Mouse (Mus musculus): ENCODE results near the gene Ctla2a.
"Not testable (repeated sequence)": the region's sequence is repeated elsewhere in the genome, so short reads cannot be mapped to it uniquely, and the experiment has no call there.

Ctla2a gene

DNA sequence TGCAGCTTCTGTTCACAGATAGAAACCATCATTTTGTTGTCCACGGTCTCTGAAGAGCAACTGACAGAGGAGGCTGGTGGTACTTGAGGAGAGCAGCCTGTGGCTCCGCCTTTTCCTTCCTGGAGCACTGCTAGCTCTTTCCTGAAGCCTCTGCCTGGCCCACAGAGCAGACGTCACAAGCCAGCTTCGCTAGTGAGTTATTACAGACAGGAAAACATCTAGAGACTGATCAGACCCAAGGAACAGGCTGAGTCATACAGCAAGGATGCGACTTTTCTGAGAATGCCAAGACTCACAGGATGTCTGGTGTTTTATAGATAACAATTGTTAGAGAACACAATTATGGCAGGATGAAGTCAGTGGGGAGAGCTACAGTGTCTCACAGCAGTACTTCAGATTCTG, at the start of gene Ctla2a, which contains the start of gene Gm49391:
Ctla2a (minus strand) TSS at position 126 of the 402 bp plus-strand sequence.
Gm49391 (minus strand) TSS at position 72 of the 402 bp plus-strand sequence.
- DNase-seq (ENCODE audit: low spot score in 2 of 2), result no peak

DNA sequence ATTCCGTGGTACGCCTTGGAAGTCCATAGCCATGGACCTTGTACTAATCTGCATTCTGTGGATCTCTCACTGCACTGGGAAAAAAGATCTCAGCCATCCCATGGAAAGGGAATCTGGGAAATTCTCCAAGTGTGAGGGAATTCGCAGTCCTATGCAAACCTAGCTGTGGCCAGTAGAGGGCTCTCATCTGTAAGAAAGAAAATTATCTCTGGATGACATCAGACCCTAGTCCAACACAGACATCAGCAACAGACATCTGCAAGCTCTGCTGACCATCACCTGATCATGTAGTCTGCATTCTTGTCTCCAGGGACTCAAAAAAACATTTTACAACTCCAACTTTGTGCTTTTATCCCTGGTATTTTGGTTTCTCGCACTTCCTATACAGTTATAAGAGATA, 35.9 kb upstream of the Ctla2a start:
- not testable (repeated sequence) for DNase-seq (ENCODE audit: low spot score in 2 of 2)

DNA sequence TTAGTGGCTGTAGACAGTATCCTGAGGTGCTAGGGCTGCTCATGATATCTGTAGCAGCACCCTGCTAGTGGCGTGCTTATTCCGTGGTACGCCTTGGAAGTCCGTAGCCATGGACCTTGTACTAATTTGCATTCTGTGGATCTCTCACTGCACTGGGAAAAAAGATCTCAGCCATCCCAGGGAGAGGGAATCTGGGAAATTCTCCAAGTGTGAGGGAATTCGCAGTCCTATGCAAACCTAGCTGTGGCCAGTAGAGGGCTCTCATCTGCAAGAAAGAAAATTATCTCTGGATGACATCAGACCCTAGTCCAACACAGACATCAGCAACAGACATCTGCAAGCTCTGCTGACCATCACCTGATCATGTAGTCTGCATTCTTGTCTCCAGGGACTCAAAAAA, 27.6 kb upstream of the Ctla2a start:
- DNase-seq (ENCODE audit: low spot score in 2 of 2), result not testable (repeated sequence)

- no peak for DNase-seq (ENCODE audit: low spot score in 2 of 2)
Measured at GRCm38 (mm10) chr13:60961706-60962105, 25.3 kb upstream of the Ctla2a start.

- DNase-seq (ENCODE audit: low spot score in 2 of 2), result not testable (repeated sequence)
Measured at GRCm38 (mm10) chr13:60941884-60942283, 5.5 kb upstream of the Ctla2a start, which contains the start of gene Tpbpa. TSS of gene Tpbpa (minus strand) at chr13:60941984.

- not testable (repeated sequence) for DNase-seq (ENCODE audit: low spot score in 2 of 2)
Measured at GRCm38 (mm10) chr13:60935490-60935889, 935 bp downstream of the Ctla2a start, which contains the start of gene Gm49393. TSS of gene Gm49393 (minus strand) at chr13:60935590.

DNA sequence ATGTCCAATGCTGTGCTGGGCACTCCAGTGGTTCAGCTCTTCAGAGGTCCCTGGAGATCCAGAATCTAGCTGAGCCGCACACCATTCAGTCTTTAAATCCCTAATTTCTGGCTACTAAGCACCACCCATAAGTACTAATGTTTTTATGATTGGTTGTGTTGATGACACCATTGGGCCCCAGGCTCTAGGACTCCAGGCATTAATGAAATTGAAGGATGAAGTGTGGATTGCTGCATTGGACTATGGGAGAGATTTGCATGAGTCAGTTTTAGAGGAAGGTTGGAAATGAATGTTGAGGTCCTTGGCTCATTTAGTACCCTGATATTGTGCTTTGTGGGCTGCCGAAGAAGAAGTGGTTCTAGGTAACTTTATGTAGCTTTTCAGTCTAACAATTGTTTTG, 31.6 kb downstream of the Ctla2a start, which contains the start of gene Tpbpb:
Tpbpb (minus strand) TSS at position 101 of the 400 bp plus-strand sequence.
- not testable (repeated sequence) for DNase-seq (ENCODE audit: low spot score in 2 of 2)

GRCm38 (mm10) chr13:60897328-60897727, 39.1 kb downstream of the Ctla2a start, which contains the start of gene Ctla2b:
TSS of gene Ctla2b (minus strand) at chr13:60897447.
- DNase-seq (ENCODE audit: low spot score in 2 of 2), result peak in 1 of 2 experiments; percentile 4

DNA sequence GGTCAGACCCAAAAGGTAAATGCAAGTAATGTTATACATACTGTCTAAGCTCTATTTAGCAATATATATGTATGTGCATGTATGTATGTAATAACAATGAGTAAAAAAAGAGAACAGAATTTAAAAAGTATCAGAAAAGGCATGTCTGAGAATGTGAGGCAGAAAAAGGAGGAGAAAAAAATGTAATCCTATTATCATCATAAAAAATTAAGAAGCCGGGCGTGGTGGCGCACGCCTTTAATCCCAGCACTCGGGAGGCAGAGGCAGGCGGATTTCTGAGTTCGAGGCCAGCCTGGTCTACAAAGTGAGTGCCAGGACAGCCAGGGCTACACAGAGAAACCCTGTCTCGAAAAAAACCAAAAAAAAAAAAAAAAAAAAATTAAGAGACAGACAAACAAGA, 39.6 kb downstream of the Ctla2a start, which contains the start of gene Gm49392:
Gm49392 (minus strand) TSS at position 101 of the 400 bp plus-strand sequence.
- DNase-seq (ENCODE audit: low spot score in 2 of 2), result not testable (repeated sequence)

- DNase-seq (ENCODE audit: low spot score in 2 of 2), result no peak
Measured at GRCm38 (mm10) chr13:60895406-60896160, 40.8 kb downstream of the Ctla2a start.

DNA sequence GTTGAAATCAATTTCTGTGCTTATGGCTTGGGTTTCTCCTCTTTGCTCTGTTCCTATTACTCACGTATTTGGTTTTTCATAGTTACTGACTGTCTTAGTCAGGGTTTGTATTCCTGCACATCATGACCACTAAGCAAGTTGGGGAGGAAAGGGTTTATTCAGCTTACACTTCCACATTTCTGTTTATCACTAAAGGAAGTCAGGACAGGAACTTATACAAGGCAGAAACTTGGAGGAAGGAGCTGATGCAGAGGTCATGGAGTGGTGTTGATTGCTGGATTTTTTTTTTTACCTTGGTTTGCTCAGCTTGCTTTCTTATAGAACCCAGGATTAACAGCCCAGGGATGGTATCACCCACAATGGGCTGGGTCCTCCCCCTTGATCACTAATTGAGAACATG, 44.1 kb downstream of the Ctla2a start:
- DNase-seq (ENCODE audit: low spot score in 2 of 2), result no peak
